Mouse (Mus musculus): ENCODE measurements at regions not wholly inside any gene's neighbourhood (a gene's known extent, or its start where the extent isn't known, plus 50 kb on each side); places are given as distances from the start of the nearest gene placed in this dataset.

- no peak for DNase-seq (ENCODE audit: inconsistent ontology term)
Measured at GRCm38 (mm10) chr6:98178005-98178404, 164.5 kb downstream of the Gm765 start.

GRCm38 (mm10) chr6:98149043-98149813 lies 193.3 kb downstream of the Gm765 start:
- no peak for DNase-seq (ENCODE audit: inconsistent ontology term)

- no peak for DNase-seq (ENCODE audit: inconsistent ontology term)
Measured at GRCm38 (mm10) chr6:98147855-98148254, 194.7 kb downstream of the Gm765 start.

GRCm38 (mm10) chr6:98132931-98133330 lies 209.6 kb downstream of the Gm765 start:
- DNase-seq (ENCODE audit: inconsistent ontology term): no peak

- no peak for DNase-seq (ENCODE audit: inconsistent ontology term)
Measured at GRCm38 (mm10) chr6:98125434-98125833, 217.1 kb downstream of the Gm765 start.

- DNase-seq (ENCODE audit: inconsistent ontology term): peak; percentile 68
Measured at GRCm38 (mm10) chr6:98118355-98119150, 224.0 kb downstream of the Gm765 start.

GRCm38 (mm10) chr6:98114327-98115134 lies 228.0 kb downstream of the Gm765 start:
- peak; percentile 59 for DNase-seq (ENCODE audit: inconsistent ontology term)

- no peak for DNase-seq (ENCODE audit: inconsistent ontology term)
Measured at GRCm38 (mm10) chr6:98113708-98114107, 228.8 kb downstream of the Gm765 start.

- no peak for DNase-seq (ENCODE audit: inconsistent ontology term)
Measured at GRCm38 (mm10) chr6:98112495-98113115, 229.9 kb downstream of the Gm765 start.

- DNase-seq (ENCODE audit: inconsistent ontology term): no peak
Measured at GRCm38 (mm10) chr6:98107123-98107522, 235.4 kb downstream of the Gm765 start.

- DNase-seq (ENCODE audit: inconsistent ontology term): peak; percentile 77
Measured at GRCm38 (mm10) chr6:98105280-98106090, 237.1 kb downstream of the Gm765 start.

GRCm38 (mm10) chr6:98104432-98104831 lies 238.1 kb downstream of the Gm765 start:
- no peak for DNase-seq (ENCODE audit: inconsistent ontology term)

GRCm38 (mm10) chr6:98101023-98101422 lies 241.5 kb downstream of the Gm765 start:
- no peak for DNase-seq (ENCODE audit: inconsistent ontology term)

GRCm38 (mm10) chr6:98099126-98099525 lies 243.4 kb downstream of the Gm765 start:
- DNase-seq (ENCODE audit: inconsistent ontology term): no peak

- DNase-seq (ENCODE audit: inconsistent ontology term): no peak
Measured at GRCm38 (mm10) chr6:98095243-98095642, 247.3 kb downstream of the Gm765 start.

- DNase-seq (ENCODE audit: inconsistent ontology term): no peak
Measured at GRCm38 (mm10) chr6:98089185-98089584, 253.4 kb downstream of the Gm765 start.

- DNase-seq (ENCODE audit: inconsistent ontology term): no peak
Measured at GRCm38 (mm10) chr6:98080076-98080475, 262.5 kb downstream of the Gm765 start.

Measured in Muller cell, postnatal 12 days (primary cell).